Mouse (Mus musculus) forebrain, embryonic 15.5 days (tissue): Measurements from ENCODE around the gene Arid3c. TPM values are rescaled to one million over a fixed set of nuclear protein-coding genes. Genes with fewer than 3 reads are reported as not detected.
A peak's percentile ranks its signal among the peaks of the same experiment; 100 is the strongest.
"Not testable (repeated sequence)": the region's sequence is repeated elsewhere in the genome, so short reads cannot be mapped to it uniquely, and the experiment has no call there.

Experiments
- ATAC-seq: fragments of 200-750 bp; cut with Nextera tagmentation; replicated peaks from 2 replicates; pipeline ENCODE4 v1.8.0; 2017; ENCODE audit warnings: mild to moderate bottlenecking, moderate TSS enrichment, moderate library complexity
- H3K27ac ChIP-seq: fragments of 300-500 bp; sonication (generic); replicated peaks from 2 replicates; pipeline ENCODE4 v1.5.1; 2015; ENCODE audit warnings: mild to moderate bottlenecking, inconsistent platforms
- H3K27me3 ChIP-seq: fragments of 300-500 bp; sonication (generic); 2 replicates; pipeline ENCODE4 v1.6.1; 2015; ENCODE audit warnings: inconsistent platforms
- H3K36me3 ChIP-seq: fragments of 300-500 bp; sonication (generic); 2 replicates; pipeline ENCODE4 v1.6.1; 2015; ENCODE audit warnings: mild to moderate bottlenecking, inconsistent platforms
- H3K4me1 ChIP-seq: fragments of 300-500 bp; sonication (generic); 2 replicates; pipeline ENCODE4 v1.6.1; 2015; ENCODE audit warnings: inconsistent platforms
- H3K4me2 ChIP-seq: fragments of 300-500 bp; sonication (generic); replicated peaks from 2 replicates; pipeline ENCODE4 v1.6.1; 2015; ENCODE audit warnings: mild to moderate bottlenecking, inconsistent platforms
- H3K4me3 ChIP-seq: fragments of 300-500 bp; sonication (generic); 2 replicates; pipeline ENCODE4 v1.5.1; 2015; ENCODE audit warnings: mild to moderate bottlenecking, inconsistent platforms
- H3K9ac ChIP-seq: fragments of 300-500 bp; sonication (generic); replicated peaks from 2 replicates; pipeline ENCODE4 v1.6.1; 2015; ENCODE audit warnings: mild to moderate bottlenecking, inconsistent platforms
- H3K9me3 ChIP-seq: fragments of 300-500 bp; sonication (generic); 2 replicates; pipeline ENCODE4 v1.6.1; 2016; ENCODE audit warnings: inconsistent platforms
- WGBS: fragments of 180-500 bp; shearing (Covaris S2); methylation state at CpG from one replicate; pipeline ENCODE4 v1.1.7; 2015; ENCODE audit warnings: mixed read lengths; 5-methylcytosine and 5-hydroxymethylcytosine counted together
- polyA plus RNA-seq: library from polyadenylated mRNA; unstranded; fragments of >200 nt; fragmentation: Nextera tagmentation; extraction: Ambion mirVana; gene quantifications from 2 replicates; pipeline ENCODE4 v1.2.1, GENCODE M21; 2015

Gene Arid3c
- polyA plus RNA-seq: 0.13 and 0.18 TPM in 2 replicates

DNA sequence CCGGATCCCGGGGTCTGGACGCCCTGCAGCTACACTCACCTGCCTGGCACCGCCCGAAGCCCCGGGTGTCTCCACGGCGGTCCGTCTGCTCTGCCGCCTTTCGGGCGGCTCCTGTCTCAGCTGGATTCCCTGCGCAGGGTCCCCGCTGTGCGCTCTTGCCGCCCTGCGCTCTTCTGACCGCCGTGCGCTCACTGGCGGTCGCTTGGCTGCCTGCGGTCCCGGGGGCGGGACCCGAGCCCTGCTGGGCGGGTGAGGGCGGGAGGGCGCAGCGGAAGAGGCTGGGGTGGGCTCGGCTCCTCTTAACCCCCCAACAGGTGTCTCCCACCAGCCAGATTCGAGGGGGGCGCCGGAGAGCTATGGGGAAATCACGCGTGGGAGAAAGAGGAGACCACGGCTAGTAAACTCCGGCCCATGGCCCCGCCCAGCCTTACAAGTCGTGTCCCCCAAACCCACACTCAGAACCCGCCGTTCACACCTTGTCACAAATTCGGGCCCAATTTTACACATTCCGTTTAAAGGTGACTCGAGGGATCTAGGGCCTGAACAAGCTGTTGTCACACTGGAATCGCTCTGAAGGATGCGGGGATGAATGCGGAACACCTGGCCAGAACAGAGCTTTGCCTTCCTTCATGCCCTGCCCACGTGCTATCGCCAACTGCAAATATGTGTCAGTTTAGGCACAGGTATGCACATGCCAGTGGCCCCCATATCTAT lies at the start of gene Arid3c:
Gene Arid3c (minus strand): TSS at position 91 of the 714 bp plus-strand sequence.
- 1% methylated on average over 50 of the region's 50 CpGs for WGBS
- H3K9me3 ChIP-seq: no peaks in the 10 kb centered on the region
- ATAC-seq: no peak
- H3K27me3 ChIP-seq: peaks cover 37% of the 10 kb centered on the region
- H3K4me1 ChIP-seq: peaks cover 23% of the 10 kb centered on the region
- no peaks in the 10 kb centered on the region for H3K36me3 ChIP-seq
- no peak within 1 kb of the TSS for H3K27ac ChIP-seq
- peak within 1 kb of the TSS; percentile 33 for H3K4me3 ChIP-seq
- peak within 1 kb of the TSS; percentile 58 for H3K4me2 ChIP-seq
- H3K9ac ChIP-seq: 0 out of 2 replicates have a peak within 1 kb of the TSS, but pooled peaks have one; percentile 30

- not testable (repeated sequence) for H3K36me3 ChIP-seq
- 84% methylated on average over 1 of the region's 1 CpGs for WGBS
These were observed 44.9 kb upstream of the Arid3c start for GRCm38 (mm10) chr4:41775840-41776239.

DNA sequence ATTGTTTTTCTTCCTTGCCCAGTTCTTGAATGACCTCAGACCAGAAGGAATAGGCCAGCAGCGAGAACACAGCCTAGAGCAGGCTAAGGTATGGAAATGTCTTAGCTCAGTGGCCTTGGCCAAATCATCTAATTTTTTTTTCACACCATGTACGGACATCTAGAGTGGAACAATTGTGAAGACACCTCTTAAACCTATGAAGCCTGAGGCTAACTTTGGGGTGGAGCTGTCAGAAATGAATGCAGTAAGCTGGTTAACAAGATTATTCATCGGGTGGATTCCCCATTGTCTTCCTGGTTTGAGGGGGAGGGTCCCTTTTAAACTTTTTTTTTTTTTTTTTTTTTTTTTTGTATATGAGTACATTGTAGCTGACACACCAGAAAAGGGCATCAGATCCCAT lies 43.6 kb upstream of the Arid3c start:
- Histone ChIP-seq H3K27ac (peak overlapping the region; percentile 68), H3K4me3 (peak overlapping the region; percentile 48), H3K9ac (0 out of 2 replicates have a peak overlapping the region, but pooled peaks have one; percentile 15), H3K4me2 (peak overlapping the region; percentile 52)
- H3K36me3 ChIP-seq, H3K27me3 ChIP-seq, ATAC-seq, H3K4me1 ChIP-seq, H3K9me3 ChIP-seq: not testable (repeated sequence)
- 59% methylated on average over 3 of the region's 3 CpGs for WGBS

More at GRCm38 (mm10) chr4:41775840-41776239, 44.9 kb upstream of the Arid3c start:
- not testable (repeated sequence) for H3K9ac ChIP-seq, H3K27me3 ChIP-seq, H3K4me3 ChIP-seq, ATAC-seq, H3K9me3 ChIP-seq, H3K4me1 ChIP-seq, H3K27ac ChIP-seq, H3K4me2 ChIP-seq

GRCm38 (mm10) chr4:41774002-41774401 lies 43.1 kb upstream of the Arid3c start, which contains the start of gene Ccl27a:
Ccl27a (minus strand) TSS chr4:41774247.
- peak within 1 kb of the TSS; percentile 48 for H3K4me3 ChIP-seq
- 1% methylated on average over 12 of the region's 14 CpGs for WGBS
- ATAC-seq, H3K36me3 ChIP-seq, H3K4me1 ChIP-seq, H3K27me3 ChIP-seq, H3K9me3 ChIP-seq: not testable (repeated sequence)
- peak within 1 kb of the TSS; percentile 52 for H3K4me2 ChIP-seq
- H3K27ac ChIP-seq: peak within 1 kb of the TSS; percentile 68
- peak within 1 kb of the TSS; percentile 46 for H3K9ac ChIP-seq

DNA sequence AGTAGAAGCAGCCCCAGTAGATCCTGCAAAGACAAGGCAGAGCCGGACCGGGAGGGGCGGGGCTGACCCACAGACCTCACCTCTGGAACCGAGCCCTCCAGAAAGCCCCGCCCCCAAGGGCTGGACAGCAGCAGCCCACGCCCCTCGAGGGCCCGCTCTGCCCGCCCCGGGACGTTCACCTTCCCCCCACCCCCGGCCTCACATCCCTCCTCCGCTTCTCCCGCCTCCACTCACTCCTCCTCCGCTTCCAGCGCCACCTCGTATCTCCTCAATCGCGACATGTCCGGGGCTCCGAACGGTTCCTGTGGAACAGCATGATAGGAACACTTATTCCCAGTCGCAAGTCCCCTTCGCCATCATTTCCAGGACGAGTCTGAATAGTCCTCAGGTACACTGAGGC lies 42.6 kb upstream of the Arid3c start:
- peak overlapping the region; percentile 48 for H3K4me3 ChIP-seq
- H3K9me3 ChIP-seq, H3K36me3 ChIP-seq, H3K27me3 ChIP-seq, H3K4me1 ChIP-seq, H3K27ac ChIP-seq, ATAC-seq: not testable (repeated sequence)
- H3K4me2 ChIP-seq: peak overlapping the region; percentile 52
- 0% methylated on average over 23 of the region's 25 CpGs for WGBS
- peak overlapping the region; percentile 46 for H3K9ac ChIP-seq

GRCm38 (mm10) chr4:41772946-41773345 lies 42.0 kb upstream of the Arid3c start:
- H3K27ac ChIP-seq: not testable (repeated sequence)
- 6% methylated on average over 7 of the region's 16 CpGs for WGBS

GRCm38 (mm10) chr4:41767301-41767700 lies 36.4 kb upstream of the Arid3c start:
- H3K27me3 ChIP-seq, ATAC-seq, H3K4me3 ChIP-seq, H3K4me2 ChIP-seq, H3K9me3 ChIP-seq, H3K4me1 ChIP-seq, H3K36me3 ChIP-seq, H3K9ac ChIP-seq, H3K27ac ChIP-seq: not testable (repeated sequence)
- 75% methylated on average over 10 of the region's 10 CpGs for WGBS

More at GRCm38 (mm10) chr4:41772946-41773345, 42.0 kb upstream of the Arid3c start:
- not testable (repeated sequence) for H3K4me1 ChIP-seq, H3K9me3 ChIP-seq, H3K27me3 ChIP-seq, H3K36me3 ChIP-seq, ATAC-seq, H3K9ac ChIP-seq
- peak overlapping the region; percentile 41 for H3K4me2 ChIP-seq
- peak overlapping the region; percentile 31 for H3K4me3 ChIP-seq

DNA sequence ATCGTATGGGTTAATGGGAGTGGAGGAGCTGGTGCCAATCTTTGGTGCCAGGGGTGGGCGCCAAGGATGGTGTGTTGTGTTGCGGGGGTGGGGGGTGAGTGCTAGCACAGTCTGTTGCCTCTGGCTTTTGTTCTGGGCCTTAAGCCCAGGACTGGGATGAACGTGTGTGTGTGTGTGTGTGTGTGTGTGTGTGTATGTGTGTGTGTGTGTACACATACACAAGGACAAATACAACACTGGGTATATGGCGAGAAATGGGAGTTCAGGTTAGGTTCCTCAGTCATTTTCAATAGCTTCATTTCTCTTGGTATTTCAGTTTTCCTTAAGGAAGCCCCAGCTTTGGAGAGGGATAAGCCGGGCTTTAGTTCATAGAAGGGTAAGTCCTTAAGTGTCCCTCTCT lies 32.2 kb upstream of the Arid3c start:
- H3K27ac ChIP-seq, H3K4me3 ChIP-seq, H3K9me3 ChIP-seq, H3K4me2 ChIP-seq, ATAC-seq, H3K27me3 ChIP-seq, H3K9ac ChIP-seq, H3K36me3 ChIP-seq: not testable (repeated sequence)
- 61% methylated on average over 3 of the region's 6 CpGs for WGBS
- peaks cover 32% of the 10 kb centered on the region for H3K4me1 ChIP-seq

- H3K9ac ChIP-seq, H3K9me3 ChIP-seq, H3K4me3 ChIP-seq, H3K27me3 ChIP-seq, H3K36me3 ChIP-seq, H3K4me2 ChIP-seq: not testable (repeated sequence)
- Histone ChIP-seq H3K27ac (0 out of 2 replicates have a peak overlapping the region, but pooled peaks have one; percentile 15), H3K4me1 (peaks cover 32% of the 10 kb centered on the region)
- ATAC-seq: 0 out of 2 replicates have a peak, but pooled peaks have one; percentile 33
- 42% methylated on average over 8 of the region's 8 CpGs for WGBS
These were observed 31.8 kb upstream of the Arid3c start for GRCm38 (mm10) chr4:41762688-41763114.

- H3K4me2 ChIP-seq: no peak overlapping the region
- H3K27ac ChIP-seq: 0 out of 2 replicates have a peak overlapping the region, but pooled peaks have one; percentile 15
- WGBS: 51% methylated on average over 8 of the region's 8 CpGs
These were observed 31.3 kb upstream of the Arid3c start for GRCm38 (mm10) chr4:41762099-41762687.

DNA sequence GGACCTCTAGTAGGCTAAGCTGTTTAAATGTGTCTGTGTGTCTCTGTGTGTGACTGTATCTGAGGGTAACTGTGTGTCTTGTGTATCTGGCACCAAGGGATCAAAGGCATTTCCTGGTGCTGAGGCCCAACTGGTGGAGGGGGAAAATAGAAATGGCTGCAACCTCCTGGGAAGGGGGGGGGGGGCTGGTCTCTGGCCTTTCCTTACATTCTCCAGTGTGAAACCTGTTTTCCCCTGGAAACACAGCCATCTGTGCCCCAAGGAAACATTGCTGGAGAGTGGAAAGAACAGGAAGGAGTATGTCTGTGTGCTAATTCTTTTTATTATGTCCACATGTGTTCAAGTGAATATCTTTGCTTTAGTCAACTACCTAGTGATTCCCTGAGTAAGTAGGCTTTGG lies 30.7 kb upstream of the Arid3c start:
- no peak for ATAC-seq
- peaks cover 32% of the 10 kb centered on the region for H3K4me1 ChIP-seq
- no peaks in the 10 kb centered on the region for H3K27me3 ChIP-seq
- H3K27ac ChIP-seq: no peak overlapping the region
- H3K4me3 ChIP-seq: no peak overlapping the region
- no peaks in the 10 kb centered on the region for H3K36me3 ChIP-seq
- H3K4me2 ChIP-seq: no peak overlapping the region
- no peak overlapping the region for H3K9ac ChIP-seq
- no peaks in the 10 kb centered on the region for H3K9me3 ChIP-seq

More at GRCm38 (mm10) chr4:41762099-41762687, 31.3 kb upstream of the Arid3c start:
- H3K4me1 ChIP-seq: peaks cover 32% of the 10 kb centered on the region
- ATAC-seq: peak; percentile 36; the same call in 1 of the 2 replicates
- H3K9ac ChIP-seq: no peak overlapping the region
- no peaks in the 10 kb centered on the region for H3K9me3 ChIP-seq
- H3K4me3 ChIP-seq: no peak overlapping the region
- no peaks in the 10 kb centered on the region for H3K27me3 ChIP-seq
- no peaks in the 10 kb centered on the region for H3K36me3 ChIP-seq

DNA sequence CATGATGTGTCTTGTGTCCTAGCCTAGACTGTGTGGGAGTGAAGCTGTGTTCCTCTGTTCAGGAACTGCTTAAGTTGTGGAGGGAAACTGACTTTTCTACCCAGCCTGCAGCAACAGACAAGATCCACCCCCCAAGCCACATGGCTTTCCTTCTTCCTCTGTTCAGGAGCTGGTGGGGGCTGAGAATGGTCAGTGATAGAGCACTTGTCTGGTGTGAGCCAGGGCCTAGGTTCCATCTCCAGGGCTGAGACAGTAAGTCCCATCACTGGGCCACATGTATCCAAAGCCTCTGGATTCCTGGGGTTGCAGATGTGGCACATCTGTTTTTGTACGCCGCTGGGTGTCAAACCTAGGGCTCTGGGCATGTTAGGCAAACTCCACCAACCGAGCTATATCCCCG lies 30.0 kb upstream of the Arid3c start:
- no peak for ATAC-seq
- no peak overlapping the region for H3K9ac ChIP-seq
- peak overlapping the region; percentile 43 for H3K4me2 ChIP-seq
- 87% methylated on average over 4 of the region's 4 CpGs for WGBS
- no peaks in the 10 kb centered on the region for H3K27me3 ChIP-seq
- no peaks in the 10 kb centered on the region for H3K36me3 ChIP-seq
- H3K27ac ChIP-seq: 0 out of 2 replicates have a peak overlapping the region, but pooled peaks have one; percentile 1
- peaks cover 37% of the 10 kb centered on the region for H3K4me1 ChIP-seq
- peak overlapping the region; percentile 32 for H3K4me3 ChIP-seq
- no peaks in the 10 kb centered on the region for H3K9me3 ChIP-seq
